In genomic region chr9:67140319-67140887, GRCm38 (mm10) we compare ENCODE assay signal across 8 mouse cellular contexts.
DNase-seq lines count a peak whose midpoint lies in the region; ATAC-seq lines count a peak whose summit lies in the region.

No protein-coding gene starts in this region.

- peak; percentile 73 for ATAC-seq in frontal cortex, adult (ENCODE audit: low TSS enrichment)

- DNase-seq in kidney, postnatal 10 days = peak; percentile 26
- no peak for DNase-seq in kidney, adult 11 months
- DNase-seq in adrenal gland, adult 18-20 months (ENCODE audit: low spot score in 2 of 2) = peak; percentile 28 to 41
- peak; percentile 21 to 33 for DNase-seq in layer of hippocampus, postnatal 36 days
- no peak for DNase-seq in kidney, adult 18-20 months
- DNase-seq in B cell, adult 2 months = no peak
- no peak for DNase-seq in spleen, postnatal 36 days (ENCODE audit: low spot score in 2 of 2)

Comparison
In these comparisons a context has a peak if more than half of its experiments do, and no peak if none do; other contexts are left out.
1. DNase-seq: peak in kidney, postnatal 10 days (single experiment), adrenal gland, adult 18-20 months (2 of 2) and layer of hippocampus, postnatal 36 days (2 of 2); none in kidney, adult 11 months (single experiment), kidney, adult 18-20 months (single experiment), B cell, adult 2 months (0 of 2) and spleen, postnatal 36 days (0 of 2).